ENCODE assay signal across 31 mouse cellular contexts in genomic region chr3:104556624-104557023, GRCm38 (mm10). TPM values are rescaled to one million over a fixed set of nuclear protein-coding genes. Genes with fewer than 3 reads are reported as not detected.
A peak's percentile ranks its signal among the peaks of the same experiment; 100 is the strongest.
DNase-seq lines count a peak whose midpoint lies in the region; ATAC-seq and TF ChIP-seq lines count a peak whose summit lies in the region.
"Had no signal": no experiment of that assay in that cellular context is flagged by ENCODE, and none has a peak within 500 bp of the region (broad histone marks: within the 10 kb centered on the region; RNA-seq: fewer than 3 reads in every experiment).

No protein-coding gene starts in this region.

- no peak overlapping the region for H3K4me3 ChIP-seq in C2C12 (ENCODE audit: insufficient read depth, poor library complexity, severe bottlenecking)
- no peak overlapping the region for H3K4me3 ChIP-seq in embryonic fibroblast, embryonic 13.5 days (ENCODE audit: insufficient read depth, low read length)
- H3K4me3 ChIP-seq in liver, embryonic 11.5 days (ENCODE audit: low read depth, low read length) = no peak overlapping the region
- no peak overlapping the region for H3K4me3 ChIP-seq in thymus, adult 2 months (ENCODE audit: control insufficient read depth, insufficient read depth, low read length)
- H3K4me3 ChIP-seq: embryonic facial prominence, embryonic 10.5 days; embryonic facial prominence, embryonic 13.5 days; forebrain, embryonic 10.5 days; forebrain, embryonic 13.5 days; heart, embryonic 12.5 days; heart, embryonic 15.5 days had no signal

- no peak overlapping the region for H3K9ac ChIP-seq in liver, embryonic 11.5 days (ENCODE audit: low read depth, low read length)
- H3K9ac ChIP-seq: embryonic facial prominence, embryonic 13.5 days; forebrain, embryonic 13.5 days; heart, embryonic 12.5 days; heart, embryonic 15.5 days; hindbrain, embryonic 14.5 days had no signal

- H3K27me3 ChIP-seq in C2C12 (ENCODE audit: control insufficient read depth, insufficient read depth, insufficient read length) = no peaks in the 10 kb centered on the region
- H3K27me3 ChIP-seq in liver, embryonic 11.5 days (replicated peaks; ENCODE audit: control insufficient read depth, insufficient read depth, low read length) = no peaks in the 10 kb centered on the region
- H3K27me3 ChIP-seq in thymus, adult 2 months (ENCODE audit: control insufficient read depth, insufficient read depth, low read length) = no peaks in the 10 kb centered on the region
- H3K27me3 ChIP-seq: embryonic facial prominence, embryonic 13.5 days; forebrain, embryonic 13.5 days; heart, embryonic 12.5 days; heart, embryonic 15.5 days had no signal

- no peaks in the 10 kb centered on the region for H3K9me3 ChIP-seq in liver, embryonic 11.5 days (ENCODE audit: control insufficient read depth, low read length)
- H3K9me3 ChIP-seq: embryonic facial prominence, embryonic 10.5 days; embryonic facial prominence, embryonic 13.5 days; forebrain, embryonic 10.5 days; forebrain, embryonic 13.5 days; heart, embryonic 15.5 days had no signal

- H3ac ChIP-seq in C2C12 (ENCODE audit: control insufficient read depth, insufficient read length, low read depth) = no peak overlapping the region

- ATAC-seq in megakaryocyte, adult 5-6 weeks (ENCODE audit: poor library complexity, severe bottlenecking) = peak; percentile 92
- ATAC-seq in liver, embryonic 11.5 days (replicated peaks; ENCODE audit: low FRiP score) = no peak
- ATAC-seq: activated CD4-positive, CD25-positive, alpha-beta regulatory T cell, adult 4 months; CD4-positive, CD25-positive, alpha-beta regulatory T cell, adult 4 months; forebrain, embryonic 13.5 days; hindbrain, postnatal 0 days; inflammation-experienced regulatory T-cells, adult 6 months; intestine, embryonic 16.5 days had no signal

- no peak for DNase-seq in liver, embryonic 11.5 days (ENCODE audit: low spot score)
- DNase-seq in ovary, postnatal 10 days (ENCODE audit: low spot score) = no peak
- no peak for DNase-seq in thymus, adult 2 months
- no peak for DNase-seq in liver
- DNase-seq: adrenal gland, postnatal 10 days; adrenal gland, postnatal 36 days; B cell, adult 2 months; cerebellum, adult 18-20 months; cerebellum, adult 9-10 months; cerebellum, postnatal 14 days; embryo, embryonic 11 days; gastrocnemius, postnatal 10 days; heart, adult 18-20 months; heart, postnatal 10 days; heart, postnatal 36 days; kidney, adult 18-20 months had no signal

- TF ChIP-seq POLR2A in embryonic fibroblast, embryonic 13.5 days (IDR thresholded peaks at IDR 0.05; ENCODE audit: low read depth, low read length) = no peak
- no peak for TF ChIP-seq POLR2A in thymus, adult 2 months (IDR thresholded peaks at IDR 0.05; ENCODE audit: control insufficient read depth, extremely low read depth, insufficient read depth, low read length, poor library complexity)

- 88% methylated on average over 1 of the region's 1 CpGs for WGBS in liver, embryonic 11.5 days
- 93% methylated on average over 1 of the region's 1 CpGs for WGBS in thymus, adult 2 months

- no peaks in the 10 kb centered on the region for H3K79me3 ChIP-seq in C2C12 (ENCODE audit: low read depth)

- H3K36me3 ChIP-seq in C2C12 (ENCODE audit: control insufficient read depth, insufficient read depth) = no peaks in the 10 kb centered on the region
- no peaks in the 10 kb centered on the region for H3K36me3 ChIP-seq in liver, embryonic 11.5 days (ENCODE audit: control insufficient read depth, insufficient read depth, low read length)
- H3K36me3 ChIP-seq in thymus, adult 2 months (ENCODE audit: control insufficient read depth, insufficient read depth, low read length) = no peaks in the 10 kb centered on the region
- H3K36me3 ChIP-seq: embryonic facial prominence, embryonic 10.5 days; embryonic facial prominence, embryonic 13.5 days; forebrain, embryonic 10.5 days; heart, embryonic 12.5 days; heart, embryonic 15.5 days had no signal

- H3K4me2 ChIP-seq in liver, embryonic 11.5 days = no peak overlapping the region
- H3K4me2 ChIP-seq: embryonic facial prominence, embryonic 13.5 days; forebrain, embryonic 13.5 days; heart, embryonic 12.5 days; heart, embryonic 15.5 days; hindbrain, embryonic 14.5 days had no signal

- no peaks in the 10 kb centered on the region for H3K4me1 ChIP-seq in embryonic fibroblast, embryonic 13.5 days (ENCODE audit: control insufficient read depth, insufficient read depth, low read length)
- no peaks in the 10 kb centered on the region; the same call in 1 of the 2 replicates for H3K4me1 ChIP-seq in liver, embryonic 11.5 days (replicated peaks; ENCODE audit: control insufficient read depth, insufficient read depth, low read length)
- H3K4me1 ChIP-seq in thymus, adult 2 months (replicated peaks; ENCODE audit: control insufficient read depth, insufficient read depth, low read length) = peaks cover 21% of the 10 kb centered on the region
- H3K4me1 ChIP-seq: embryonic facial prominence, embryonic 13.5 days; forebrain, embryonic 10.5 days; forebrain, embryonic 13.5 days had no signal

- H3K27ac ChIP-seq in embryonic fibroblast, embryonic 13.5 days (ENCODE audit: insufficient read depth, low read length) = peak overlapping the region; percentile 64; the same call in 1 of the 2 replicates
- H3K27ac ChIP-seq in liver, embryonic 11.5 days (ENCODE audit: low read depth, low read length) = no peak overlapping the region
- H3K27ac ChIP-seq in thymus, adult 2 months (ENCODE audit: control insufficient read depth, insufficient read depth, low read length) = no peak overlapping the region
- H3K27ac ChIP-seq: embryonic facial prominence, embryonic 10.5 days; embryonic facial prominence, embryonic 13.5 days; forebrain, embryonic 10.5 days; forebrain, embryonic 13.5 days; heart, embryonic 15.5 days; hindbrain, embryonic 14.5 days; hindbrain, postnatal 0 days had no signal

- no peaks in the 10 kb centered on the region for H3K79me2 ChIP-seq in C2C12 (ENCODE audit: control insufficient read depth, insufficient read depth)

- no peak for TF ChIP-seq CTCF in C2C12 (IDR thresholded peaks at IDR 0.05; ENCODE audit: control insufficient read depth, insufficient read depth, insufficient read length)
- no peak for TF ChIP-seq CTCF in embryonic fibroblast, embryonic 13.5 days (IDR thresholded peaks at IDR 0.05; ENCODE audit: borderline replicate concordance, insufficient read depth, low read length)
- no peak for TF ChIP-seq CTCF in thymus, adult 2 months (IDR thresholded peaks at IDR 0.05; ENCODE audit: borderline replicate concordance, control insufficient read depth, extremely low read depth, insufficient read depth, low read length, poor library complexity)

TF ChIP-seq in C2C12, 6 proteins besides CTCF, POLR2A, EP300 and RAD21:
- TF ChIP-seq FOSL1 (IDR thresholded peaks at IDR 0.05; ENCODE audit: insufficient read depth, low read length, poor library complexity, severe bottlenecking) = no peak
- TF ChIP-seq CEBPB (IDR thresholded peaks at IDR 0.05; ENCODE audit: low read depth) = peak; percentile 61
- no peak for TF ChIP-seq MYOG (IDR thresholded peaks at IDR 0.05; ENCODE audit: control insufficient read depth, extremely low read depth, insufficient read length)
- TF ChIP-seq USF1 (IDR thresholded peaks at IDR 0.05; ENCODE audit: low read depth) = no peak
- TF ChIP-seq MAX (IDR thresholded peaks at IDR 0.05) = no peak
- no peak for TF ChIP-seq MYOD1 (IDR thresholded peaks at IDR 0.05; ENCODE audit: control insufficient read depth, insufficient read length, low read depth)

RNA-seq across cellular contexts. Expression of gene Lrig2, which starts 44.9 kb away (rescaled TPM):
- 2.7 TPM for polyA plus RNA-seq in C2C12 (2012; fragmentation: generic; extraction: Trizol)
- polyA plus RNA-seq in embryonic fibroblast, embryonic 13.5 days (2011; ENCODE audit: insufficient read length, low read depth, missing spikeins) = 13.7 and 18.5 TPM in 2 replicates
- 8.5 and 12.9 TPM in 2 replicates for total RNA-seq in megakaryocyte, adult 5-6 weeks (2015)
- 16.0 and 19.8 TPM in 2 replicates for total RNA-seq in megakaryocyte, adult 5-6 weeks (2017)
- 9.8 and 11.0 TPM in 2 replicates for polyA plus RNA-seq in liver, embryonic 11.5 days (2014; fragmentation: Nextera tagmentation; extraction: Ambion mirVana)
- polyA plus RNA-seq in thymus, adult 2 months (2012; rRNA removed) = 10.2 and 10.7 TPM in 2 replicates
